Comparison of ENCODE assay signal across 10 mouse cellular contexts in genomic region chr15:99096061-99096793, GRCm38 (mm10). TPM values are rescaled to one million over a fixed set of nuclear protein-coding genes. Genes with fewer than 3 reads are reported as not detected.
DNase-seq lines count a peak whose midpoint lies in the region; ATAC-seq and TF ChIP-seq lines count a peak whose summit lies in the region.
"Had no signal": no experiment of that assay in that cellular context is flagged by ENCODE, and none has a peak within 500 bp of the region (broad histone marks: within the 10 kb centered on the region; RNA-seq: fewer than 3 reads in every experiment).

No protein-coding gene starts in this region.

- no peaks in the 10 kb centered on the region for H3K36me3 ChIP-seq in kidney, embryonic 14.5 days (ENCODE audit: control insufficient read depth, insufficient read depth, low read length)
- H3K36me3 ChIP-seq in forebrain, embryonic 10.5 days (replicated peaks), result no peaks in the 10 kb centered on the region
- H3K36me3 ChIP-seq in intestine, postnatal 0 days (ENCODE audit: control insufficient read depth, insufficient read depth), result no peaks in the 10 kb centered on the region
- no peaks in the 10 kb centered on the region for H3K36me3 ChIP-seq in midbrain, embryonic 15.5 days (replicated peaks)

- no peak for TF ChIP-seq CTCF in intestine, postnatal 0 days (IDR thresholded peaks at IDR 0.05; ENCODE audit: low read depth)

- no peak for ATAC-seq in kidney, embryonic 14.5 days (ENCODE audit: low FRiP score, low TSS enrichment)
- no peak for ATAC-seq in intestine, postnatal 0 days
- ATAC-seq in midbrain, embryonic 15.5 days (replicated peaks), result no peak
- no peak for ATAC-seq in erythroid progenitor cell, adult 5-6 weeks (replicated peaks; ENCODE audit: low FRiP score, poor library complexity, severe bottlenecking)

- peaks cover 45% of the 10 kb centered on the region for H3K4me1 ChIP-seq in kidney, embryonic 14.5 days (ENCODE audit: control insufficient read depth, insufficient read depth, low read length)
- peaks cover 66% of the 10 kb centered on the region for H3K4me1 ChIP-seq in forebrain, embryonic 10.5 days
- H3K4me1 ChIP-seq in intestine, postnatal 0 days (replicated peaks; ENCODE audit: control insufficient read depth, insufficient read depth, low read length), result peaks cover 11% of the 10 kb centered on the region; the same call in 1 of the 2 replicates
- peaks cover 53% of the 10 kb centered on the region for H3K4me1 ChIP-seq in midbrain, embryonic 15.5 days

- H3K27ac ChIP-seq in kidney, embryonic 14.5 days (ENCODE audit: low read depth, low read length), result peak overlapping the region; percentile 52; the same call in 1 of the 2 replicates
- H3K27ac ChIP-seq in forebrain, embryonic 10.5 days, result peak overlapping the region; percentile 65; the same call in 1 of the 2 replicates
- no peak overlapping the region for H3K27ac ChIP-seq in intestine, postnatal 0 days (ENCODE audit: low read depth, low read length)
- no peak overlapping the region for H3K27ac ChIP-seq in midbrain, embryonic 15.5 days

- 3% methylated on average over 24 of the region's 24 CpGs for WGBS in kidney, embryonic 14.5 days
- WGBS in forebrain, embryonic 10.5 days, result 1% methylated on average over 24 of the region's 24 CpGs
- 10% methylated on average over 24 of the region's 24 CpGs for WGBS in intestine, postnatal 0 days
- 4% methylated on average over 24 of the region's 24 CpGs for WGBS in midbrain, embryonic 15.5 days

- H3K9me3 ChIP-seq in kidney, embryonic 14.5 days (ENCODE audit: control insufficient read depth, low read length), result no peaks in the 10 kb centered on the region
- H3K9me3 ChIP-seq in forebrain, embryonic 10.5 days, result no peaks in the 10 kb centered on the region
- H3K9me3 ChIP-seq in intestine, postnatal 0 days (ENCODE audit: control insufficient read depth), result no peaks in the 10 kb centered on the region
- no peaks in the 10 kb centered on the region for H3K9me3 ChIP-seq in midbrain, embryonic 15.5 days

- peaks cover 52% of the 10 kb centered on the region for H3K27me3 ChIP-seq in kidney, embryonic 14.5 days (ENCODE audit: control insufficient read depth, insufficient read depth, low read length)
- H3K27me3 ChIP-seq in forebrain, embryonic 10.5 days (ENCODE audit: poor library complexity, severe bottlenecking), result peaks cover 97% of the 10 kb centered on the region
- H3K27me3 ChIP-seq in intestine, postnatal 0 days (replicated peaks; ENCODE audit: control insufficient read depth, insufficient read depth, low read length), result peaks cover 69% of the 10 kb centered on the region
- peaks cover 59% of the 10 kb centered on the region for H3K27me3 ChIP-seq in midbrain, embryonic 15.5 days (replicated peaks)

- peak overlapping the region; percentile 32; the same call in 1 of the 2 replicates for H3K9ac ChIP-seq in kidney, embryonic 14.5 days (ENCODE audit: low read depth, low read length)
- no peak overlapping the region for H3K9ac ChIP-seq in intestine, postnatal 0 days (ENCODE audit: low read depth, low read length)
- H3K9ac ChIP-seq in midbrain, embryonic 15.5 days, result peak overlapping the region; percentile 27; the same call in 1 of the 2 replicates

- no peak for DNase-seq in kidney, adult 11 months
- DNase-seq in forebrain, embryonic 10.5 days (ENCODE audit: extremely low spot score, low spot score), result no peak
- DNase-seq in thymus, postnatal 25 days, result no peak
- no peak for DNase-seq in left cerebral cortex, adult 8-10 months (ENCODE audit: low spot score in 2 of 2)
- DNase-seq: cerebellum, adult 8-10 months had no signal

- H3K4me2 ChIP-seq in kidney, embryonic 14.5 days (replicated peaks; ENCODE audit: low read depth, low read length), result peak overlapping the region; percentile 70
- peak overlapping the region; percentile 70 for H3K4me2 ChIP-seq in intestine, postnatal 0 days (replicated peaks; ENCODE audit: low read depth)
- H3K4me2 ChIP-seq in midbrain, embryonic 15.5 days, result peak overlapping the region; percentile 70

- peak overlapping the region; percentile 38 for H3K4me3 ChIP-seq in kidney, embryonic 14.5 days (ENCODE audit: low read length)
- H3K4me3 ChIP-seq in forebrain, embryonic 10.5 days, result peak overlapping the region; percentile 50
- H3K4me3 ChIP-seq in intestine, postnatal 0 days (ENCODE audit: low read depth, low read length), result peak overlapping the region; percentile 41
- peak overlapping the region; percentile 34 for H3K4me3 ChIP-seq in midbrain, embryonic 15.5 days

RNA-seq across cellular contexts. Expression of gene Dnajc22, which starts 3.3 kb away (rescaled TPM):
- polyA plus RNA-seq in kidney, embryonic 14.5 days (2014; fragmentation: Nextera tagmentation; extraction: Ambion mirVana), result 5.4 and 7.1 TPM in 2 replicates
- polyA plus RNA-seq in forebrain, embryonic 10.5 days (2016; fragmentation: Nextera tagmentation; extraction: Ambion mirVana), result 1.0 and 1.2 TPM in 2 replicates
- 52.9 and 55.7 TPM in 2 replicates for polyA plus RNA-seq in intestine, postnatal 0 days (2015; fragmentation: Nextera tagmentation; extraction: Ambion mirVana)
- 2.0 and 2.1 TPM in 2 replicates for polyA plus RNA-seq in midbrain, embryonic 15.5 days (2015; fragmentation: Nextera tagmentation; extraction: Ambion mirVana)
- total RNA-seq in erythroid progenitor cell, adult 5-6 weeks (2015; ENCODE audit: low replicate concordance), result not detected in 2 replicates
- not detected in 2 replicates for total RNA-seq in erythroid progenitor cell, adult 5-6 weeks (2017; ENCODE audit: low replicate concordance)
- total RNA-seq in left cerebral cortex, adult 8-10 months (2022), result under 1 TPM in 3 of 4 experiments, not detected in 1; 0.30 to 0.56 (median 0.34) TPM
- total RNA-seq: hematopoietic stem cell, adult 5-6 weeks had no signal

RNA-seq across cellular contexts. Expression of gene C1ql4, which starts 8.6 kb away (rescaled TPM):
- 0.43 and 1.3 TPM in 2 replicates for polyA plus RNA-seq in kidney, embryonic 14.5 days (2014; fragmentation: Nextera tagmentation; extraction: Ambion mirVana)
- 0.12 TPM in 1 of 2 replicates, not detected in the other for polyA plus RNA-seq in forebrain, embryonic 10.5 days (2016; fragmentation: Nextera tagmentation; extraction: Ambion mirVana)
- polyA plus RNA-seq in intestine, postnatal 0 days (2015; fragmentation: Nextera tagmentation; extraction: Ambion mirVana), result 0.10 and 0.17 TPM in 2 replicates
- polyA plus RNA-seq in midbrain, embryonic 15.5 days (2015; fragmentation: Nextera tagmentation; extraction: Ambion mirVana), result 12.4 and 15.3 TPM in 2 replicates
- total RNA-seq in erythroid progenitor cell, adult 5-6 weeks (2015; ENCODE audit: low replicate concordance), result not detected in 2 replicates
- total RNA-seq in erythroid progenitor cell, adult 5-6 weeks (2017; ENCODE audit: low replicate concordance), result not detected in 2 replicates
- total RNA-seq in left cerebral cortex, adult 8-10 months (2022), result not detected
- total RNA-seq: hematopoietic stem cell, adult 5-6 weeks had no signal

RNA-seq across cellular contexts. Expression of gene Troap, which starts 21.9 kb away (rescaled TPM):
- polyA plus RNA-seq in kidney, embryonic 14.5 days (2014; fragmentation: Nextera tagmentation; extraction: Ambion mirVana), result 27.3 and 31.7 TPM in 2 replicates
- 51.1 and 53.1 TPM in 2 replicates for polyA plus RNA-seq in forebrain, embryonic 10.5 days (2016; fragmentation: Nextera tagmentation; extraction: Ambion mirVana)
- 4.8 TPM in 2 replicates for polyA plus RNA-seq in intestine, postnatal 0 days (2015; fragmentation: Nextera tagmentation; extraction: Ambion mirVana)
- polyA plus RNA-seq in midbrain, embryonic 15.5 days (2015; fragmentation: Nextera tagmentation; extraction: Ambion mirVana), result 4.9 and 6.6 TPM in 2 replicates
- 152 and 157 TPM in 2 replicates for total RNA-seq in erythroid progenitor cell, adult 5-6 weeks (2015; ENCODE audit: low replicate concordance)
- total RNA-seq in erythroid progenitor cell, adult 5-6 weeks (2017; ENCODE audit: low replicate concordance), result 126 and 180 TPM in 2 replicates
- under 1 TPM in 2 of 4 experiments, not detected in 2; 0.74 to 0.95 TPM for total RNA-seq in left cerebral cortex, adult 8-10 months (2022)

RNA-seq across cellular contexts. Expression of gene Spats2, which starts 29.5 kb away (rescaled TPM):
- 51.5 and 55.2 TPM in 2 replicates for polyA plus RNA-seq in kidney, embryonic 14.5 days (2014; fragmentation: Nextera tagmentation; extraction: Ambion mirVana)
- 53.5 and 56.5 TPM in 2 replicates for polyA plus RNA-seq in forebrain, embryonic 10.5 days (2016; fragmentation: Nextera tagmentation; extraction: Ambion mirVana)
- 14.3 and 16.0 TPM in 2 replicates for polyA plus RNA-seq in intestine, postnatal 0 days (2015; fragmentation: Nextera tagmentation; extraction: Ambion mirVana)
- polyA plus RNA-seq in midbrain, embryonic 15.5 days (2015; fragmentation: Nextera tagmentation; extraction: Ambion mirVana), result 33.0 and 35.4 TPM in 2 replicates
- total RNA-seq in erythroid progenitor cell, adult 5-6 weeks (2015; ENCODE audit: low replicate concordance), result not detected in 2 replicates
- 0.51 TPM in 1 of 2 replicates, not detected in the other for total RNA-seq in erythroid progenitor cell, adult 5-6 weeks (2017; ENCODE audit: low replicate concordance)
- 10 to 100 TPM; 29.7 to 34.1 (median 33.2) TPM for total RNA-seq in left cerebral cortex, adult 8-10 months (2022)
- total RNA-seq: hematopoietic stem cell, adult 5-6 weeks had no signal

RNA-seq across cellular contexts. Expression of gene Prph, which starts 41.3 kb away (rescaled TPM):
- 0.13 and 0.31 TPM in 2 replicates for polyA plus RNA-seq in kidney, embryonic 14.5 days (2014; fragmentation: Nextera tagmentation; extraction: Ambion mirVana)
- 0.20 and 0.33 TPM in 2 replicates for polyA plus RNA-seq in forebrain, embryonic 10.5 days (2016; fragmentation: Nextera tagmentation; extraction: Ambion mirVana)
- 29.8 and 32.7 TPM in 2 replicates for polyA plus RNA-seq in intestine, postnatal 0 days (2015; fragmentation: Nextera tagmentation; extraction: Ambion mirVana)
- polyA plus RNA-seq in midbrain, embryonic 15.5 days (2015; fragmentation: Nextera tagmentation; extraction: Ambion mirVana), result 5.7 and 10.3 TPM in 2 replicates
- total RNA-seq in erythroid progenitor cell, adult 5-6 weeks (2015; ENCODE audit: low replicate concordance), result not detected in 2 replicates
- total RNA-seq in erythroid progenitor cell, adult 5-6 weeks (2017; ENCODE audit: low replicate concordance), result not detected in 2 replicates
- total RNA-seq in left cerebral cortex, adult 8-10 months (2022), result 1 to 10 TPM in 3 of 4 experiments, under 1 TPM in 1; 0.73 to 1.5 (median 1.2) TPM
- total RNA-seq: hematopoietic stem cell, adult 5-6 weeks had no signal

Comparison
In these comparisons a context has a peak if more than half of its experiments do, and no peak if none do; other contexts are left out.
1. H3K27ac ChIP-seq: peak in kidney, embryonic 14.5 days (single experiment) and forebrain, embryonic 10.5 days (single experiment); none in intestine, postnatal 0 days (single experiment) and midbrain, embryonic 15.5 days (single experiment).
2. Peak in every context shown above with its lines, with median percentiles within 50 percentile points of each other: H3K4me2 ChIP-seq and H3K4me3 ChIP-seq.